Mouse (Mus musculus) forebrain, embryonic 13.5 days (tissue): Measurements from ENCODE around the gene Sardh. TPM values are rescaled to one million over a fixed set of nuclear protein-coding genes. Genes with fewer than 3 reads are reported as not detected.

ENCODE experiments used
- ATAC-seq: fragments of 200-750 bp; cut with Nextera tagmentation; 2 replicates; pipeline ENCODE4 v1.8.0; 2017
- H3K27ac ChIP-seq: fragments of 300-500 bp; sonication (generic); 2 replicates; pipeline ENCODE4 v1.5.1; 2015; ENCODE audit warnings: inconsistent platforms, mild to moderate bottlenecking, moderate library complexity
- H3K27me3 ChIP-seq: fragments of 300-500 bp; sonication (generic); 2 replicates; pipeline ENCODE4 v1.6.1; 2015; ENCODE audit warnings: mild to moderate bottlenecking, inconsistent platforms
- H3K36me3 ChIP-seq: fragments of 300-500 bp; sonication (generic); 2 replicates; pipeline ENCODE4 v1.6.1; 2015; ENCODE audit warnings: mild to moderate bottlenecking, inconsistent platforms; ENCODE audit not compliant: poor library complexity, severe bottlenecking
- H3K4me1 ChIP-seq: fragments of 300-500 bp; sonication (generic); 2 replicates; pipeline ENCODE4 v1.6.1; 2015; ENCODE audit warnings: inconsistent platforms
- H3K4me2 ChIP-seq: fragments of 300-500 bp; sonication (generic); 2 replicates; pipeline ENCODE4 v1.6.1; 2015; ENCODE audit warnings: inconsistent platforms, mild to moderate bottlenecking, moderate library complexity
- H3K4me3 ChIP-seq: fragments of 300-500 bp; sonication (generic); 2 replicates; pipeline ENCODE4 v1.5.1; 2015; ENCODE audit warnings: mild to moderate bottlenecking, inconsistent platforms
- H3K9ac ChIP-seq: fragments of 300-500 bp; sonication (generic); 2 replicates; pipeline ENCODE4 v1.6.1; 2015; ENCODE audit warnings: mild to moderate bottlenecking, inconsistent platforms
- H3K9me3 ChIP-seq: fragments of 300-500 bp; sonication (generic); replicated peaks from 2 replicates; pipeline ENCODE4 v1.6.1; 2016; ENCODE audit warnings: inconsistent platforms
- WGBS: fragments of 180-500 bp; shearing (Covaris S2); methylation state at CpG from one replicate; pipeline ENCODE4 v1.1.7; 2015; 5-methylcytosine and 5-hydroxymethylcytosine counted together
- polyA plus RNA-seq: library from polyadenylated mRNA; unstranded; fragments of >200 nt; fragmentation: Nextera tagmentation; extraction: Ambion mirVana; gene quantifications from 2 replicates; pipeline ENCODE4 v1.2.1, GENCODE M21; 2015

Sardh gene
- polyA plus RNA-seq, 1 experiment from 2014 or later: 2.1 TPM

- Histone ChIP-seq H3K4me1 (peaks cover 7% of the 10 kb centered on the region), H3K9ac (no peak overlapping the region), H3K4me2 (no peak overlapping the region), H3K4me3 (no peak overlapping the region), H3K36me3 (no peaks in the 10 kb centered on the region), H3K27me3 (no peaks in the 10 kb centered on the region), H3K9me3 (no peaks in the 10 kb centered on the region), H3K27ac (no peak overlapping the region)
- peak; percentile 48; the same call in 1 of the 2 replicates for ATAC-seq
- 79% methylated on average over 2 of the region's 2 CpGs for WGBS
These were observed 30.0 kb downstream of the Sardh start for GRCm38 (mm10) chr2:27218121-27218544.

DNA sequence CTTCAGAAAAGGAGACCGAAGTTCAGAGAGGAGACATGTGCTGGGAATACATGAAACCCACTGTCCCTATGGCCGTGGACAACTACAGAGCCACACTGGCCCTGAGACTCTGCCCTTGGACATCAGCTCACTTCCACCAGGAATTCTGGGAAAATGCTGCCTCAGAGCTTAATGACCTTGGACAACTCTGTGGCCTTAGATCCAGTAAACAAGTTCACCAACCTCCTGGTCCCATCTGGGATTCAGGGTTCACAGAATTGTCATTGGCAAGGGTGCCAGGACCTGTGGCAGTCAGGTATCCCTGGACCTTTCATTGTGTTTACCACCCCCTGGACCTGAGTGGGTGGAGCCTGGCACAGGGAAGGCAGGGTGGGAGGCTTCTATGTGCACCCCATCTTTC lies 32.6 kb downstream of the Sardh start:
- Histone ChIP-seq H3K36me3 (no peaks in the 10 kb centered on the region), H3K9ac (no peak overlapping the region), H3K4me3 (no peak overlapping the region), H3K4me2 (no peak overlapping the region), H3K4me1 (peaks cover 7% of the 10 kb centered on the region; the same call in 1 of the 2 replicates), H3K9me3 (no peaks in the 10 kb centered on the region), H3K27me3 (no peaks in the 10 kb centered on the region), H3K27ac (no peak overlapping the region)
- WGBS: 90% methylated on average over 2 of the region's 2 CpGs
- ATAC-seq: no peak

- Histone ChIP-seq H3K9me3 (no peaks in the 10 kb centered on the region), H3K4me2 (no peak overlapping the region), H3K4me1 (no peaks in the 10 kb centered on the region), H3K36me3 (no peaks in the 10 kb centered on the region), H3K4me3 (no peak overlapping the region), H3K27ac (no peak overlapping the region), H3K9ac (no peak overlapping the region), H3K27me3 (no peaks in the 10 kb centered on the region)
- 59% methylated on average over 8 of the region's 8 CpGs for WGBS
- no peak for ATAC-seq
These were observed 35.9 kb downstream of the Sardh start for GRCm38 (mm10) chr2:27211966-27212893.

DNA sequence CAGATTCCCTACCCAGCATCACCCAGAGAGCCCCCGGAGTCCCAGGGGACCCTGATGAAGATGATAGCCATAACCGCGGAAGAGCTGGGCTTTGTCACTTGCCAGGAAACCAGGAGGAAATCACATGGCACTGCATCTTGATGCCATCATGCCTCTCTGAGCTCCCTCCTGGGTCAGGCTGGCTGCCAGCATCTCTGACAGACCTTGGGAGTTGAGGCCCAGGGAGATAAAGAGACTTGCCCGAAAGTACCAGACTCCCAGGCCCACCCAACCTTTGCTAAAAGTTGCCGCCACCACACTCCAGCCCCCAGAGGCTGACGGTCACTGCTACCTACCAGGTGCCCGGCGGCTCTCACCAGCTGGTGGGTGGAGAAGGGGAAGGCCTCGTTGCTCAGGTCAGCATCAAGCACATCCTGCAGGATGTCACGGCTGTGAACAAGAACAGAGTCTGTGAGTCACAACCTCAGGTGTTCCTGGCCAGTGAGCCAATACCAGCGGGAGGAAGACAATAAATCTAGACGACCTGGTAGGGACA lies 37.4 kb downstream of the Sardh start:
- WGBS: 88% methylated on average over 12 of the region's 12 CpGs
- Histone ChIP-seq H3K4me2 (no peak overlapping the region), H3K9ac (no peak overlapping the region), H3K9me3 (no peaks in the 10 kb centered on the region), H3K27ac (no peak overlapping the region), H3K4me1 (no peaks in the 10 kb centered on the region), H3K27me3 (no peaks in the 10 kb centered on the region), H3K4me3 (no peak overlapping the region), H3K36me3 (no peaks in the 10 kb centered on the region)
- no peak for ATAC-seq

DNA sequence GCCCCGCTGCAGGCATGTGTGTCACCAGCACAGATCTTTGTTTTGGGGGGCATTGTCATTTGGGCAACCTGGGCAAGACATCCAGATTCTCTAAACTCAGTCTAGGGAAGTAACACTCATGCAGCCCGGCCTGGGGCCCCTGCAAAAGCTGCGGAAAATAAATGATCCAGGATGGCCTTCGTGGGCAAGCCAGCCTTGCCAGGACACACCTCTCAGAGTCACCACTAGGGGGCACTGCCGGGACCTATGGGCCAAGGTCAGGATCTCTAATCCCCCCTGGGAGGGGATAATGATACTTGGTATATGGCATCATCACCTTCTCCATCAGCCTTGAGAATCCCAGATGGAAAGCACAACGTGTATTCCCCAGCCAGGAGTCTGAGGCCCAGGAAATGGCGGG lies 37.9 kb downstream of the Sardh start:
- H3K27me3 ChIP-seq: no peaks in the 10 kb centered on the region
- no peak overlapping the region for H3K9ac ChIP-seq
- H3K4me2 ChIP-seq: no peak overlapping the region
- no peak overlapping the region for H3K4me3 ChIP-seq
- no peaks in the 10 kb centered on the region for H3K9me3 ChIP-seq
- WGBS: 68% methylated on average over 7 of the region's 7 CpGs
- H3K36me3 ChIP-seq: no peaks in the 10 kb centered on the region
- H3K4me1 ChIP-seq: no peaks in the 10 kb centered on the region
- no peak overlapping the region for H3K27ac ChIP-seq
- no peak for ATAC-seq

GRCm38 (mm10) chr2:27209816-27210215 lies 38.3 kb downstream of the Sardh start:
- WGBS: 71% methylated on average over 5 of the region's 5 CpGs
- Histone ChIP-seq H3K4me3 (no peak overlapping the region), H3K27me3 (no peaks in the 10 kb centered on the region), H3K4me1 (no peaks in the 10 kb centered on the region), H3K4me2 (no peak overlapping the region), H3K27ac (no peak overlapping the region), H3K36me3 (no peaks in the 10 kb centered on the region), H3K9ac (no peak overlapping the region), H3K9me3 (no peaks in the 10 kb centered on the region)
- ATAC-seq: no peak

DNA sequence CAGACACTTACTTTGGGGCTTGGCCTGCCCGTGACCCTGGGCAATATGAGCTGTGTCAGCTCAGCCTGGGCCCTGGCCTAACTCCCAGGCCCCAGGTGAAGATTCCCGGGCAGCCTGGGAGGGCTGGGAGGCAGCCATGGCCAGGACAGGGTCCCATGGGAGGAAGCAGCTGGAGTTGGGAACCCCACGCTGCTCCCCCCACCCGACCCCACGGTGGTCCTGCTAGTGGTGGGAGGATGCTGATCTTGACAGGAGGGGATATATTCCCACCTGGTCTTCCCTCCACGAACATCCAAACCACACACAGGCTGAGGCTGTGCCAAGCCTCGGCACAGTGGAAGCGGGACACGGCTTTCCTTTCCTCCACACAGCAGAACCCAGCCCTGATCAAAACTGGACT lies 38.8 kb downstream of the Sardh start:
- WGBS: 83% methylated on average over 9 of the region's 9 CpGs
- no peak overlapping the region for H3K9ac ChIP-seq
- no peak overlapping the region for H3K4me3 ChIP-seq
- no peak overlapping the region for H3K4me2 ChIP-seq
- H3K27me3 ChIP-seq: no peaks in the 10 kb centered on the region
- ATAC-seq: no peak
- no peaks in the 10 kb centered on the region for H3K4me1 ChIP-seq
- H3K36me3 ChIP-seq: no peaks in the 10 kb centered on the region
- no peak overlapping the region for H3K27ac ChIP-seq
- no peaks in the 10 kb centered on the region for H3K9me3 ChIP-seq

GRCm38 (mm10) chr2:27207126-27207525 lies 41.0 kb downstream of the Sardh start:
- no peaks in the 10 kb centered on the region; the same call in 1 of the 2 replicates for H3K9me3 ChIP-seq
- H3K9ac ChIP-seq: no peak overlapping the region
- no peak overlapping the region for H3K4me3 ChIP-seq
- WGBS: 90% methylated on average over 5 of the region's 5 CpGs
- ATAC-seq: no peak
- H3K27me3 ChIP-seq: no peaks in the 10 kb centered on the region
- no peak overlapping the region for H3K4me2 ChIP-seq
- H3K27ac ChIP-seq: no peak overlapping the region
- no peaks in the 10 kb centered on the region for H3K36me3 ChIP-seq
- no peaks in the 10 kb centered on the region for H3K4me1 ChIP-seq

DNA sequence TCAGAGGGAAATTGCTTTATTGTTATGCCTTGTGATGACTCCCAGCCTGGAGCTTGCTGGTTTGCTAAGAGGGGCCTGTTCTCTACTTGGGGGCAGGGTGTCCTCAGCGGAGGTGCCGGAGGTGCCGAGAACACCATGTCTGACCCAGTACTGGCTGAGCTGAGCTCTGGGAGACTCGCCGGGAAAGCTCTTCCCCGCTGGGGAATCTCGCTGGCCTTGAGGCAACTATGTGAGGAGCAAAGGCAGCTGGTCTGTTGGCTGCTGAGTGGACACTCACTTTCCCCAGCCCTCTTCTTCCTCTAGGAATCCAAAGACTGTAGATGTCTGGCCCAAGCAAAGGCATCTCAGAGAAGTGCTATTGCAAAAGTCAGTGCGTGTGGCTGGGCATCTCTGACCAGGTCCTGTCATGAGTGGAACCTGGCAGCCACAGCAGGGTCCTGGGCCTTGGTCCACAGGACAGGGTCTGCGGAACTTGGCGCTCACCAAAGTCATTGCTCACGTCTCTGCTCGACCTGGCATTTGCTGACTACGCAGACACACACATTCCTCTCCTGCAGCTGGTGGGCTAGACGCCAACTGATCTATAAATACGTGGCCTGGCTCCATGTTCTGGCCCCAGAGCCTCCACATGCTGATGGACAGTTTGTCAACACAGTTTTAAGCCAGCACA lies 41.9 kb downstream of the Sardh start:
- no peaks in the 10 kb centered on the region for H3K36me3 ChIP-seq
- no peaks in the 10 kb centered on the region; the same call in 1 of the 2 replicates for H3K9me3 ChIP-seq
- H3K4me2 ChIP-seq: no peak overlapping the region
- H3K4me1 ChIP-seq: no peaks in the 10 kb centered on the region
- no peaks in the 10 kb centered on the region for H3K27me3 ChIP-seq
- no peak for ATAC-seq
- no peak overlapping the region for H3K4me3 ChIP-seq
- 85% methylated on average over 15 of the region's 15 CpGs for WGBS
- H3K9ac ChIP-seq: no peak overlapping the region
- H3K27ac ChIP-seq: 0 out of 2 replicates have a peak overlapping the region, but pooled peaks have one; percentile 1

- H3K4me1 ChIP-seq: no peaks in the 10 kb centered on the region
- no peak overlapping the region for H3K4me3 ChIP-seq
- no peak overlapping the region for H3K9ac ChIP-seq
- ATAC-seq: no peak
- 0 out of 2 replicates have a peak overlapping the region, but pooled peaks have one; percentile 1 for H3K27ac ChIP-seq
- no peaks in the 10 kb centered on the region; the same call in 1 of the 2 replicates for H3K9me3 ChIP-seq
- no peak overlapping the region for H3K4me2 ChIP-seq
- H3K36me3 ChIP-seq: no peaks in the 10 kb centered on the region
- 81% methylated on average over 10 of the region's 10 CpGs for WGBS
- H3K27me3 ChIP-seq: no peaks in the 10 kb centered on the region
These were observed 42.5 kb downstream of the Sardh start for GRCm38 (mm10) chr2:27205666-27206065.

DNA sequence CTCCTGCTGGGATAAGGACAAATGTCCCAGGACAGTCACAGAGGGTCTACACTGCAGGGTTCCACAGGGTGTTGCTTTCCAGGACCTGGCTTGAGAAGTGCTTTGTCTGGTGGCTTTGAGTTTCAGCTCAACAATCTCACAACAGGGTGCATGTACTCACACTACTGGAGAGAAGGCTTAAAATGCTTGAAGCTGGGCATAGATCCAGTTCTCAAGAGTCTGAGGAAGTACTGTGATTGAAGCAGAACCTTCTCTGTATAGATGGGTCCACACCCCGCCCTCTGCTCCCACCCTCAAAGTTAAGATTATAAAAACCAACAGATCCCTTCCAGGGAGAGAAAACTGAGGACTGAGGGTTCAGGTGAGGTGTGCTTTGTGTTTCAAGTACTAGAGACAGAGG lies 47.6 kb downstream of the Sardh start:
- Histone ChIP-seq H3K27me3 (no peaks in the 10 kb centered on the region), H3K9ac (no peak overlapping the region), H3K9me3 (no peaks in the 10 kb centered on the region; the same call in 1 of the 2 replicates), H3K27ac (no peak overlapping the region), H3K4me3 (no peak overlapping the region), H3K4me2 (no peak overlapping the region), H3K36me3 (no peaks in the 10 kb centered on the region), H3K4me1 (no peaks in the 10 kb centered on the region)
- ATAC-seq: no peak
- 72% methylated on average over 1 of the region's 1 CpGs for WGBS
